Mouse (Mus musculus) MN1 (cell line): ENCODE measurements at regions not wholly inside any gene's neighbourhood (a gene's known extent, or its start where the extent isn't known, plus 50 kb on each side); places are given as distances from the start of the nearest gene placed in this dataset.

Experiments
- DNase-seq: peaks from one replicate; pipeline ENCODE4 v3.0.0-alpha.2; 2016; ENCODE audit warnings: low spot score

GRCm38 (mm10) chr4:125439856-125440255 is 50.6 kb upstream of the Grik3 start:
- no peak for DNase-seq

- DNase-seq: no peak
These were observed 53.2 kb upstream of the Grik3 start for GRCm38 (mm10) chr4:125437161-125437822.

- no peak for DNase-seq
These were observed 57.0 kb upstream of the Grik3 start for GRCm38 (mm10) chr4:125433511-125433910.

GRCm38 (mm10) chr4:125431648-125432047 is 58.9 kb upstream of the Grik3 start:
- DNase-seq: no peak

- no peak for DNase-seq
These were observed 59.7 kb upstream of the Grik3 start for GRCm38 (mm10) chr4:125430845-125431244.

- no peak for DNase-seq
These were observed 61.8 kb upstream of the Grik3 start for GRCm38 (mm10) chr4:125428736-125429135.

- DNase-seq: no peak
These were observed 69.8 kb upstream of the Grik3 start for GRCm38 (mm10) chr4:125420561-125421241.

GRCm38 (mm10) chr4:125419491-125420255 is 70.8 kb upstream of the Grik3 start:
- no peak for DNase-seq

GRCm38 (mm10) chr4:125415308-125415707 is 75.2 kb upstream of the Grik3 start:
- DNase-seq: no peak

GRCm38 (mm10) chr4:125413833-125414719 is 76.4 kb upstream of the Grik3 start:
- peak; percentile 61 for DNase-seq

- no peak for DNase-seq
These were observed 79.6 kb upstream of the Grik3 start for GRCm38 (mm10) chr4:125410736-125411441.

GRCm38 (mm10) chr4:125399376-125400112 is 91.0 kb upstream of the Grik3 start:
- peak; percentile 39 for DNase-seq

GRCm38 (mm10) chr4:125397007-125397461 is 93.5 kb upstream of the Grik3 start:
- DNase-seq: no peak

GRCm38 (mm10) chr4:125391269-125391668 is 99.2 kb upstream of the Grik3 start:
- DNase-seq: no peak

- DNase-seq: no peak
These were observed 104.7 kb upstream of the Grik3 start for GRCm38 (mm10) chr4:125385811-125386210.

GRCm38 (mm10) chr4:125364011-125364410 is 126.5 kb upstream of the Grik3 start:
- no peak for DNase-seq

- DNase-seq: no peak
These were observed 128.6 kb upstream of the Grik3 start for GRCm38 (mm10) chr4:125361611-125362520.

GRCm38 (mm10) chr4:125358356-125358755 is 132.1 kb upstream of the Grik3 start:
- DNase-seq: no peak

- peak; percentile 11 for DNase-seq
These were observed 134.1 kb upstream of the Grik3 start for GRCm38 (mm10) chr4:125356441-125356840.
